Mouse (Mus musculus) NIH3T3 (cell line): Measurements from ENCODE around the gene Fmr1nb.
"Not testable (repeated sequence)": the region's sequence is repeated elsewhere in the genome, so short reads cannot be mapped to it uniquely, and the experiment has no call there.

ENCODE experiments used
- DNase-seq: peaks from one replicate; pipeline ENCODE4 v3.0.0-alpha.2; 2012; ENCODE audit warnings: low read depth

The Fmr1nb gene

GRCm38 (mm10) chrX:68761606-68762005 is at the start of gene Fmr1nb:
Gene Fmr1nb (plus strand): TSS chrX:68761839.
- no peak for DNase-seq

GRCm38 (mm10) chrX:68736902-68737301 is 24.7 kb upstream of the Fmr1nb start:
- DNase-seq, result no peak

- DNase-seq, result no peak
Measured at GRCm38 (mm10) chrX:68740088-68740487, 21.6 kb upstream of the Fmr1nb start.

GRCm38 (mm10) chrX:68820449-68820848 is 58.8 kb downstream of the Fmr1nb start:
- DNase-seq, result not testable (repeated sequence)

GRCm38 (mm10) chrX:68821059-68821458 is 59.4 kb downstream of the Fmr1nb start, which contains the start of gene Gm14698:
Gene Gm14698 (plus strand): TSS chrX:68821093.
- not testable (repeated sequence) for DNase-seq

GRCm38 (mm10) chrX:68839548-68840444 is 78.2 kb downstream of the Fmr1nb start:
- peak; percentile 49 for DNase-seq
